Mouse (Mus musculus) heart, embryonic 14.5 days (tissue): ENCODE data around the gene Dnase2b. TPM values are rescaled to one million over a fixed set of nuclear protein-coding genes. Genes with fewer than 3 reads are reported as not detected.

Experiments
- ATAC-seq: fragments of 200-750 bp; cut with Nextera tagmentation; 2 replicates; pipeline ENCODE4 v1.8.0; 2017; ENCODE audit warnings: low read depth, moderate TSS enrichment; ENCODE audit not compliant: insufficient number of reproducible peaks, insufficient read depth, low FRiP score
- H3K27ac ChIP-seq, 2 experiments: fragments of 200-500 bp in 1 of 2; fragments of 300-500 bp in 1 of 2; sonication (generic) in 1 of 2; replicated peaks in 1 of 2; 2 replicates each; pipeline ENCODE4 v1.5.1; 2012 to 2014; ENCODE audit warnings: low read depth in 2 of 2, low read length in 2 of 2, control low read depth in 1 of 2, mild to moderate bottlenecking in 1 of 2, mixed read lengths in 1 of 2; ENCODE audit not compliant: control insufficient read depth in 1 of 2, insufficient read depth in 1 of 2
- H3K27me3 ChIP-seq: fragments of 300-500 bp; sonication (generic); 2 replicates; pipeline ENCODE4 v1.6.1; 2014; ENCODE audit warnings: mild to moderate bottlenecking, low read length, control low read depth; ENCODE audit not compliant: control insufficient read depth, insufficient read depth
- H3K36me3 ChIP-seq: fragments of 300-500 bp; sonication (generic); 2 replicates; pipeline ENCODE4 v1.6.1; 2014; ENCODE audit warnings: mild to moderate bottlenecking, control low read depth, low read length, mixed read lengths; ENCODE audit not compliant: control insufficient read depth, insufficient read depth
- H3K4me1 ChIP-seq, 2 experiments: fragments of 200-500 bp in 1 of 2; fragments of 300-500 bp in 1 of 2; sonication (generic) in 1 of 2; 2 replicates each; pipeline ENCODE4 v1.6.1; 2012 to 2014; ENCODE audit warnings: low read length in 2 of 2, control low read depth in 1 of 2, mixed read lengths in 1 of 2; ENCODE audit not compliant: control insufficient read depth in 2 of 2, insufficient read depth in 2 of 2
- H3K4me2 ChIP-seq: fragments of 300-500 bp; sonication (generic); 2 replicates; pipeline ENCODE4 v1.6.1; 2014; ENCODE audit warnings: mild to moderate bottlenecking, low read length
- H3K4me3 ChIP-seq, 2 experiments: fragments of 200-500 bp in 1 of 2; fragments of 300-500 bp in 1 of 2; sonication (generic) in 1 of 2; 2 replicates each; pipeline ENCODE4 v1.5.1; 2012 to 2014; ENCODE audit warnings: low read length in 2 of 2, mild to moderate bottlenecking in 2 of 2, control low read depth in 1 of 2, low read depth in 1 of 2, moderate library complexity in 1 of 2; ENCODE audit not compliant: control insufficient read depth in 1 of 2, insufficient read depth in 1 of 2
- H3K9ac ChIP-seq: fragments of 300-500 bp; sonication (generic); 2 replicates; pipeline ENCODE4 v1.6.1; 2014; ENCODE audit warnings: mild to moderate bottlenecking, low read length
- H3K9me3 ChIP-seq: fragments of 300-500 bp; sonication (generic); 2 replicates; pipeline ENCODE4 v1.6.1; 2016; ENCODE audit warnings: low read length, control low read depth; ENCODE audit not compliant: control insufficient read depth
- WGBS: fragments of 180-500 bp; shearing (Covaris S2); extraction: QIAGEN DNeasy Blood & Tissue Kit; methylation state at CpG from one replicate; pipeline ENCODE4 v1.1.7; 2014; 5-methylcytosine and 5-hydroxymethylcytosine counted together
- polyA plus RNA-seq: library from polyadenylated mRNA; unstranded; fragments of >200 nt; fragmentation: Nextera tagmentation; extraction: Ambion mirVana; gene quantifications from 2 replicates; pipeline ENCODE4 v1.2.1, GENCODE M21; 2014

Gene Dnase2b
- polyA plus RNA-seq, 1 experiment from 2014 or later, result not detected

DNA sequence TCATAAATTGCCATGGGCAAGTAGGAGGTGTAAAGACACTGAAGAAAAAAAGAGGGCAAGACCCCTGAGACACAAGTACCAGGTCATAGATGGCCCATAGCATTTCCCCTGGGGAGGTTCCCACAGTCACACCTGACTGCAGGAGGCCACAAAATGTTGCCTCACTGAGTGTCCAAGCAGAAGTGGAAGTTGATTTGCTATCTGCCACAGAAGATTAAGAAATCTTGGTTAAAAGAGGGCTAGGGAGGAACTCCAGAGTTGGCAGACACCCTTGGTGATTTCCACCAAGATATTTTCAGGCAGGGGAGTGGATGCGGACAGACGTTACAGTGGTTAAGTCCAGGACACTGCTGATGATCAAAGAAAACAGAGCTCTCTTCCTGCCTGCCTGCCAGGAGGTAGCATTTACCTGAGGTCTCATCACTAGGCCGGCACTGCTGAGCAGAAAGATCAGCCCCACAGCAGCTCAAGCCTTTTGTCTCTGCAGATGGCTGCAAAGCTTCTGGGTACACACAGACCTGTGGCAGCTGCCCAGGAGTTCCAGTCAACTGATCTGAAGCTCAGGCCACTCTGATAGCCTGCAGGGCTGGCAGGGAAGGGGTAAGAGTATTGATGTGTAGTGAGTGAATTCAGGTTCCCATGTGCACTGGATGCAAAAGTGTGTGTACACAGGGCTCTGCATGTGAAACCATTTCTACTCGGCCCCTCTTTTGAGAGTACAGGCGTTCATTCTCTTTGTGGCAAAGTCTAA lies 1.3 kb upstream of the Dnase2b start:
- Histone ChIP-seq H3K4me3 (no peak overlapping the region), H3K4me1 (peaks cover 11 to 13% of the 10 kb centered on the region in 2 experiments; a peak in 3 of 4 replicates), H3K9ac (no peak overlapping the region), H3K36me3 (no peaks in the 10 kb centered on the region), H3K4me2 (no peak overlapping the region), H3K27ac (no peak overlapping the region), H3K27me3 (no peaks in the 10 kb centered on the region), H3K9me3 (no peaks in the 10 kb centered on the region)
- WGBS, result 68% methylated on average over 5 of the region's 5 CpGs
- no peak for ATAC-seq

DNA sequence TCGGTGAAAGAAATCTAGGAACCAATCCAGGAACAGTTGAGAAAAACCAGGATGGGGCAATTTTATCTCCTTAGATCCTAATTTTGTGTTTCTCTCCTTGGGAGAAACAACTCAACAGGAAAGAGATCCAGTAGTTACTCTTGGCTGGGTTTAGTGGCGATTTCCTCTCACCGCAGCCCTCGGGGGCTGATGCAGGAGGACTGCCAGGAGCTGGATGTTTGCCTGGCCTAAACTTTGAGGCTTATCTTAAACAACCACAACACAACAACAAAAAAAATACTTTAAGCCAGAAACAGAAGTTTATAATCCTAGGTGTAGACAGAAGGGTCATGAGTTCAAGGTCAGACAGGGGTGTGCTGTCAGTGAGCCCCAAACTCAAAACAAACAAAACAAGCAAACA lies 3.6 kb downstream of the Dnase2b start:
- Histone ChIP-seq H3K27me3 (no peaks in the 10 kb centered on the region), H3K27ac (no peak overlapping the region; a peak in 1 of 4 replicates), H3K9me3 (no peaks in the 10 kb centered on the region), H3K4me1 (no peaks in the 10 kb centered on the region; a peak in 1 of 4 replicates), H3K4me2 (no peak overlapping the region), H3K9ac (no peak overlapping the region), H3K4me3 (no peak overlapping the region), H3K36me3 (no peaks in the 10 kb centered on the region)
- no peak for ATAC-seq
- WGBS, result 62% methylated on average over 4 of the region's 4 CpGs

DNA sequence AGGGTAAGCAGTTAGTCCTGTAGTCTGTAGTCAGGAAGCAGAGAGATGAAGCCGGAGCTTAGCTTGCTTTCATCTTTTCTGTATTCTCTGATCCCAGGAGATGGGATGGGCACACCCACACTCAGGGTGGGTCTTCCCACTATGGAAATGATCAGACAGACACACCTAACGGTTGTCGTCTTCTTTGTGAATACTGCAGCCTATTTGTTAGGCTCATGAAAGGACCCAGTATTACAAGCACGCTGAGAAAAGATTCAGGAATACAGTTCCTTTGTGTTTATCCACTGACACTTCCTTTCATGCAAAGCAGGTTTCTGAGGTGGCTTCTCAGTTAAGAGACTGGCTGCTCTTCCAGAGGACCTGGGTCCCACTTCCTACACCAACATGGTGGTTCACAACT lies 4.1 kb downstream of the Dnase2b start:
- Histone ChIP-seq H3K9me3 (no peaks in the 10 kb centered on the region), H3K4me2 (no peak overlapping the region), H3K9ac (no peak overlapping the region), H3K36me3 (no peaks in the 10 kb centered on the region), H3K4me3 (no peak overlapping the region), H3K4me1 (no peaks in the 10 kb centered on the region; a peak in 1 of 4 replicates), H3K27me3 (no peaks in the 10 kb centered on the region), H3K27ac (0 out of 4 replicates have a peak overlapping the region, but pooled peaks of 1 of the 2 experiments have one; percentile 25)
- no peak for ATAC-seq
- WGBS, result 83% methylated on average over 4 of the region's 4 CpGs

DNA sequence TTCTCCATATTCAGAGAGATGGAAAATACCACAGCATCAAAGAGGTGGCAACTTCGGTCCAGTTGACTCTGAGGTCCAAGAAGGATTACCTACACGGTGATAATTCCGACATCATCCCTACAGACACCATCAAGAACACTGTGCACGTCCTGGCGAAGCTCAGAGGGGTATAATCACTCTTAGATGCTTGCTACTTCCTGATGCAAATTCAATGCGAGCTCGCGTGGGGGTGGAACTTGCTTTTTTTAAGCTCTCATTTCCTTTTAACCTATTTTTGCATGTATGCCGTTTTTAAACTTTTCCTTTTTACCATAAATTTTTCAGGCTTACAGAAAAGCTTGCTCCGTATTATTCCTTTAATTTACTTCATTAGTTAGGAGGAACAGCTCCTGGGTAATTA lies 5.1 kb downstream of the Dnase2b start:
- H3K9ac ChIP-seq, result no peak overlapping the region
- no peaks in the 10 kb centered on the region; a peak in 1 of 4 replicates for H3K4me1 ChIP-seq
- H3K4me3 ChIP-seq, result no peak overlapping the region
- H3K4me2 ChIP-seq, result no peak overlapping the region
- ATAC-seq, result no peak
- 75% methylated on average over 10 of the region's 10 CpGs for WGBS
- no peaks in the 10 kb centered on the region for H3K27me3 ChIP-seq
- H3K27ac ChIP-seq, result no peak overlapping the region
- no peaks in the 10 kb centered on the region for H3K36me3 ChIP-seq
- H3K9me3 ChIP-seq, result no peaks in the 10 kb centered on the region

DNA sequence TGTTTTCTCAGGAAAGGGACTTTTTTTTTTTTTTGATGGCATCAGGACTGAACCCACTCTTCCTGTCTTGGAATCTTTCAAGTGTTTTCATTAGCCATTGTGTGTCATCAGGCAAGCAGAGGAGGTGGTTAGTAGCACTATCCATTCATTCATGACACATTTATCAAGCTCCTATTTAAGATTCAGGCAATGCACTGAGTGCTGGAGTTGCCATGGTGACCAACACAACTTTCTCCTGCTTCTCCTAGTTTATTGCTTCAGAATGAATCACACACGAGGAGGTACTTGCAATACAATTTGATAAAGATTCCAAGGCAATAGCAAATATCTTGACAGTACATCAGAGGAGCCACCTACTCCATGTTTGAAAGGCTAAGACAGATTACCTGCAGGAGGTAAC lies 8.0 kb downstream of the Dnase2b start:
- Histone ChIP-seq H3K9me3 (no peaks in the 10 kb centered on the region), H3K27ac (no peak overlapping the region), H3K9ac (no peak overlapping the region), H3K4me1 (peaks cover 4 to 5% of the 10 kb centered on the region in 2 experiments; a peak in 3 of 4 replicates), H3K27me3 (no peaks in the 10 kb centered on the region), H3K4me2 (no peak overlapping the region), H3K36me3 (no peaks in the 10 kb centered on the region), H3K4me3 (no peak overlapping the region)
- ATAC-seq, result no peak
- WGBS, result 39% methylated on average over 1 of the region's 1 CpGs

DNA sequence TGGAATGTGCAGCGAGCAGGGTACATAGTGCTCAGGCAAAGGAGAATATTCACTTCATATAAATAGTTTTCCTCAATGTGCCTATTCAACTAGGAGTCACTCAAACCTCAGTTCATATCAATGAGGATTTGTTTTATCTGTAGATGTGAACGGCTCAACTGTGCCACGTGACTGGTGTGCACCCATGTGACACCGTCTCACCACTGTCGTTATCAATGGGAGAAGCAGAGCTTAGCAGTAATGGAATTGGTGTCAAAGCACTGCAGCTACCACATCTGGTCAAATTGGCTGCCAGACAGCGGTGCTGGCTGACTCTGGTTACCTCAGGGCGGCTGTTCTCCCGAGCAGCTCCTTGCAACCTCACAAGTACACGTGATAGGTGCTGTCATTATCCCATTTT lies 10.7 kb downstream of the Dnase2b start:
- Histone ChIP-seq H3K4me2 (no peak overlapping the region), H3K27me3 (no peaks in the 10 kb centered on the region), H3K36me3 (no peaks in the 10 kb centered on the region), H3K4me3 (no peak overlapping the region), H3K4me1 (peaks cover 22 to 23% of the 10 kb centered on the region in 2 experiments), H3K9ac (no peak overlapping the region), H3K27ac (no peak overlapping the region), H3K9me3 (no peaks in the 10 kb centered on the region)
- 48% methylated on average over 9 of the region's 9 CpGs for WGBS
- no peak for ATAC-seq

DNA sequence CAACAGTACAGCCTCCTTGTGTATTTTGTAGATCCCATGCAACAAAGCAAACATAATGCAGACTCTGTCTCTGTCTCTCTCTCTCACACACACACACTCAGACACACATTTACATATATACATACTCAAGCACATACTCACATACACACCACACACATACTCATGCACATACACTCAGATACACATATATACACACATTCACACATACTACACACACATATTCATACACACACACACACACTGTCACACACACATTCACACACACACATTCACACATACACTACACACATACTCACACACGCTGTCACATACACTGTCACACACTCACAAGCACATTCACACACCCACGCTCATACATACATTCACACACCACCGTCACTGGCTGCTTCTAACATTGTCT lies 12.9 kb downstream of the Dnase2b start:
- ATAC-seq, result no peak
- 78% methylated on average over 3 of the region's 3 CpGs for WGBS
- no peaks in the 10 kb centered on the region for H3K36me3 ChIP-seq
- no peak overlapping the region for H3K4me2 ChIP-seq
- peaks cover 22 to 23% of the 10 kb centered on the region in 2 experiments for H3K4me1 ChIP-seq
- H3K27ac ChIP-seq, result no peak overlapping the region
- no peaks in the 10 kb centered on the region for H3K9me3 ChIP-seq
- H3K4me3 ChIP-seq, result no peak overlapping the region
- H3K9ac ChIP-seq, result no peak overlapping the region
- H3K27me3 ChIP-seq, result no peaks in the 10 kb centered on the region

DNA sequence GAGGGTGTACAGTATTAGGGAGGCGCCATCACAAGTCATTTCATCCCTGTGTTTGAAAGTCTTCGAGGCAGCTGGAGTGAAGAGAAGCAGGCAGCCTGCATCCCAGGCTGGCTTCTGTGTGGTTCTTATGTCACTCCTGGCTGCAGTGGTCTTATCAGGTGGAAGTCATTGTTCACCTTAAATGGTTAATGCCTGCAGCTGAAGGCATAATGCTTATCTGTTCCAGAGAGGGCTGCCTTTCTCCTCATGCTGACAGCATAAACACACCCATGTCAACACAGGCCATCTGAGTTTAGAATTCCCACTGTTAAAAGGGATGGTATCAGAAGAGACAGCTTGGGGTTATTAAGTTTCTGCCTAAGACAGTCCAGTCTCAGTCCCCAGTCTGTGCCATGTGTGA lies 14.2 kb downstream of the Dnase2b start:
- H3K4me3 ChIP-seq, result no peak overlapping the region
- 17% methylated on average over 2 of the region's 2 CpGs for WGBS
- no peak overlapping the region for H3K4me2 ChIP-seq
- no peaks in the 10 kb centered on the region for H3K27me3 ChIP-seq
- H3K36me3 ChIP-seq, result no peaks in the 10 kb centered on the region
- peaks cover 22 to 23% of the 10 kb centered on the region in 2 experiments for H3K4me1 ChIP-seq
- peak overlapping the region; percentile 49 to 72 for H3K27ac ChIP-seq
- peak; percentile 67; the same call in 1 of the 2 replicates for ATAC-seq
- no peaks in the 10 kb centered on the region for H3K9me3 ChIP-seq
- no peak overlapping the region for H3K9ac ChIP-seq
